Mouse (Mus musculus): ENCODE measurements around the gene Lpin1.

DNA sequence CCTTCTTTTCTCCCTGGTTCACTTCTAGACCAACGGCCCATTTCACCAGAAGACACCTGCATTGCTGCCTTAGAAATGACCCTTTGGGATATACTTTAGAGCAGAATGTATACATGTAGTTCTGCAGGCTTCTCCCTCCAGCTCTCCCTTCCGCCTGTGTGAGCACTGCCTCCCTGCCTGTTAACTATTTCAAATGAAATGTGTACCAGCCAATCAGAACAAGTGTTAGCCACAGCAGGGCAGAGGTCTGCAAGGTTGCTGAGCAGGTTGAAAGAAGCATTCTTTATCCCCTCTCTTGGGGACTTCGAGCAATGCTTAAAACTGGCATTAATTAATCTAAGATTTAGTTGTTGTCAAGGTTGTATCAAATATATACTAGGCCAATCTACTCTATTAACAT is 11.4 kb downstream of the Lpin1 start:
- TF ChIP-seq CTCF (IDR thresholded peaks at IDR 0.05; ENCODE audit: low read depth) (no peak), EP300 (optimal IDR thresholded peaks at IDR 0.05) (no peak)
